Mouse (Mus musculus): ENCODE data around the gene Cep295nl. TPM values are rescaled to one million over a fixed set of nuclear protein-coding genes. Genes with fewer than 3 reads are reported as not detected.
A peak's percentile ranks its signal among the peaks of the same experiment; 100 is the strongest.

Cep295nl gene
- polyA plus RNA-seq, 1 experiment, result 1.5 TPM

- Histone ChIP-seq H3K4me3 (replicated peaks; ENCODE audit: control insufficient read depth, low read depth, low read length) (no peak overlapping the region), H3K4me1 (ENCODE audit: control insufficient read depth, insufficient read depth, low read length) (peaks cover 6% of the 10 kb centered on the region; the same call in 1 of the 2 replicates), H3K27ac (ENCODE audit: control insufficient read depth, insufficient read depth, low read depth, low read length, poor library complexity) (peak overlapping the region; percentile 67)
- WGBS, result 17% methylated on average over 5 of the region's 5 CpGs
- TF ChIP-seq CTCF (IDR thresholded peaks at IDR 0.05; ENCODE audit: control insufficient read depth, insufficient read depth, low read length), result no peak
- 0 out of 2 replicates have a peak, but pooled peaks have one; percentile 39 for TF ChIP-seq POLR2A (IDR thresholded peaks at IDR 0.05; ENCODE audit: borderline replicate concordance, control insufficient read depth, low read depth, low read length)
Measured at GRCm38 (mm10) chr11:118348877-118349276, 6.6 kb upstream of the Cep295nl start.

DNA sequence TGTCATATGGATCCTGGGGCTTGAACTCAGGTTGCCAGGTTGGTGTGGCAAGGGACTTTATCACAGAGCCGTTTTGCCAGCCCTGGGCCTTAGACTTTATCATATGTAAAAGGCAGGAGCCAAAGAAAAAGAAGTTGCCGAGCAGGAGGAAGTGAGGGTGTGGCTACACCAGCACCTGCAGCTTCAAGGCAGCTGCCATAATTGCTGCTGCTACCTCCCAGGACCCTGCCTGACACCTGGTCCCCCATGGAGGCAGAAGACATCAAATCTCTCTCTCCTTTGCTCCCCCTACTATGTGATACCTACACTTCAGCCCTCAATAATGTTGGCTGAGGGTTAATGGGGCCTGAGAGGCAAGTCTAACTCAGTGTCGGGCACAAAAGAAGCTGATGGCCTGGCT lies 6.1 kb upstream of the Cep295nl start:
- H3K4me1 ChIP-seq (ENCODE audit: control insufficient read depth, insufficient read depth, low read length), result peaks cover 6% of the 10 kb centered on the region; the same call in 1 of the 2 replicates
- H3K27ac ChIP-seq (ENCODE audit: control insufficient read depth, insufficient read depth, low read depth, low read length, poor library complexity), result peak overlapping the region; percentile 65
- TF ChIP-seq CTCF (IDR thresholded peaks at IDR 0.05; ENCODE audit: control insufficient read depth, insufficient read depth, low read length) (no peak), POLR2A (IDR thresholded peaks at IDR 0.05; ENCODE audit: borderline replicate concordance, control insufficient read depth, low read depth, low read length) (no peak)
- H3K4me3 ChIP-seq (replicated peaks; ENCODE audit: control insufficient read depth, low read depth, low read length), result no peak overlapping the region
- WGBS, result 11% methylated on average over 3 of the region's 3 CpGs

- TF ChIP-seq CTCF (IDR thresholded peaks at IDR 0.05; ENCODE audit: control insufficient read depth, insufficient read depth, low read length) (no peak), POLR2A (IDR thresholded peaks at IDR 0.05; ENCODE audit: borderline replicate concordance, control insufficient read depth, low read depth, low read length) (no peak)
- 86% methylated on average over 12 of the region's 12 CpGs for WGBS
- Histone ChIP-seq H3K4me3 (replicated peaks; ENCODE audit: control insufficient read depth, low read depth, low read length) (no peak overlapping the region), H3K4me1 (ENCODE audit: control insufficient read depth, insufficient read depth, low read length) (peaks cover 6% of the 10 kb centered on the region; the same call in 1 of the 2 replicates), H3K27ac (ENCODE audit: control insufficient read depth, insufficient read depth, low read depth, low read length, poor library complexity) (peak overlapping the region; percentile 65; the same call in 1 of the 2 replicates)
Measured at GRCm38 (mm10) chr11:118347911-118348310, 5.6 kb upstream of the Cep295nl start.

DNA sequence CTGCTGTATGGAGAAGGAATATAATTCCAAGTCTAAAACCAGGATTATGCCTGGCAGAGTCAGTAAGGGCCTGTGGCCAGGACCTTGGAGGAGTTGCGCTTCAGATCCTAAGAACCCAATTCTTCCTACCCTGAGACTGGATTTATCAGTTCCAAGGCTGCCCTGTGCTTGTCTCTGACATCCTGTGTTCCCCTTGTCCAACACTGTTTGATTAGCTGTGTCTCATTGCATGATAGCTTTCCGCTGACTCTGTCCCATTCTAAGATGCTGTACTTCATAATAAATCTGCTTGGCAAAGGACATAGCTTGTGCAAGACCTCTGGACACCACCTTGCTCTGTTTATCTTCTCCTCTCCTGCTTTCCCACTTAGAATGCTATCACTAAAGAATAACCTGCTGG lies 5.1 kb upstream of the Cep295nl start:
- no peak overlapping the region for H3K27ac ChIP-seq (ENCODE audit: control insufficient read depth, insufficient read depth, low read depth, low read length, poor library complexity)
- TF ChIP-seq CTCF (IDR thresholded peaks at IDR 0.05; ENCODE audit: control insufficient read depth, insufficient read depth, low read length) (no peak), POLR2A (IDR thresholded peaks at IDR 0.05; ENCODE audit: borderline replicate concordance, control insufficient read depth, low read depth, low read length) (no peak)
- 89% methylated on average over 2 of the region's 2 CpGs for WGBS
- peaks cover 6% of the 10 kb centered on the region; the same call in 1 of the 2 replicates for H3K4me1 ChIP-seq (ENCODE audit: control insufficient read depth, insufficient read depth, low read length)
- no peak overlapping the region for H3K4me3 ChIP-seq (replicated peaks; ENCODE audit: control insufficient read depth, low read depth, low read length)

GRCm38 (mm10) chr11:118346395-118347096 lies 4.2 kb upstream of the Cep295nl start:
- Histone ChIP-seq H3K27ac (ENCODE audit: control insufficient read depth, insufficient read depth, low read depth, low read length, poor library complexity) (no peak overlapping the region), H3K4me1 (ENCODE audit: control insufficient read depth, insufficient read depth, low read length) (peaks cover 6% of the 10 kb centered on the region; the same call in 1 of the 2 replicates), H3K4me3 (replicated peaks; ENCODE audit: control insufficient read depth, low read depth, low read length) (no peak overlapping the region)
- TF ChIP-seq POLR2A (IDR thresholded peaks at IDR 0.05; ENCODE audit: borderline replicate concordance, control insufficient read depth, low read depth, low read length) (no peak), CTCF (IDR thresholded peaks at IDR 0.05; ENCODE audit: control insufficient read depth, insufficient read depth, low read length) (no peak)
- WGBS, result 85% methylated on average over 8 of the region's 8 CpGs

GRCm38 (mm10) chr11:118345693-118346092 lies 3.4 kb upstream of the Cep295nl start:
- no peak for TF ChIP-seq CTCF (IDR thresholded peaks at IDR 0.05; ENCODE audit: control insufficient read depth, insufficient read depth, low read length)
- no peak for TF ChIP-seq POLR2A (IDR thresholded peaks at IDR 0.05; ENCODE audit: borderline replicate concordance, control insufficient read depth, low read depth, low read length)
- Histone ChIP-seq H3K4me3 (replicated peaks; ENCODE audit: control insufficient read depth, low read depth, low read length) (no peak overlapping the region), H3K4me1 (ENCODE audit: control insufficient read depth, insufficient read depth, low read length) (peaks cover 6% of the 10 kb centered on the region; the same call in 1 of the 2 replicates), H3K27ac (ENCODE audit: control insufficient read depth, insufficient read depth, low read depth, low read length, poor library complexity) (no peak overlapping the region)
- WGBS, result 47% methylated on average over 4 of the region's 4 CpGs

DNA sequence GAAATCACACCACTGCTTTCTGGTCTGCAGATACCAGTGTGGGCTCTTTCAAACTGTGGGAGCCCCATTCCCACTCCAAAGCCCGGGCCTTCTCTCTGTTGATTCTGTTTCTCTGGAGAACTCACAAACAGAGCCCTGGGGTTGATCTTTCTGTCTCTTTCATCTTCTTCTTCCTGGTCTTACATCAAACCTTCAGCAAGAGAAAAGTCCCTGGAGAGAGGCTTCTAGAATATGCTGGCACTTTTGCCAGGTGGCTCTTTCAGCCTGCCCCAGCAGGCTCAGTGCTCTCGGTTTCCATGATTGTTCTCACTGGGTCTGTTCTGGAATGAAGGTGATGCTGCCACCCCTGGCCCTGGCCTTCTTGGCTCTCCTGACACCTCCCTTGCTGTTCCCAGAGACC lies 1.3 kb upstream of the Cep295nl start:
- 78% methylated on average over 2 of the region's 2 CpGs for WGBS
- no peak overlapping the region for H3K27ac ChIP-seq (ENCODE audit: control insufficient read depth, insufficient read depth, low read depth, low read length, poor library complexity)
- no peak overlapping the region for H3K4me3 ChIP-seq (replicated peaks; ENCODE audit: control insufficient read depth, low read depth, low read length)
- TF ChIP-seq CTCF (IDR thresholded peaks at IDR 0.05; ENCODE audit: control insufficient read depth, insufficient read depth, low read length), result no peak
- no peak for TF ChIP-seq POLR2A (IDR thresholded peaks at IDR 0.05; ENCODE audit: borderline replicate concordance, control insufficient read depth, low read depth, low read length)
- peaks cover 5% of the 10 kb centered on the region; the same call in 1 of the 2 replicates for H3K4me1 ChIP-seq (ENCODE audit: control insufficient read depth, insufficient read depth, low read length)

- WGBS, result 41% methylated on average over 8 of the region's 8 CpGs
- Histone ChIP-seq H3K4me3 (replicated peaks; ENCODE audit: control insufficient read depth, low read depth, low read length) (no peak overlapping the region), H3K4me1 (ENCODE audit: control insufficient read depth, insufficient read depth, low read length) (no peaks in the 10 kb centered on the region), H3K27ac (ENCODE audit: control insufficient read depth, insufficient read depth, low read depth, low read length, poor library complexity) (no peak overlapping the region)
- TF ChIP-seq CTCF (IDR thresholded peaks at IDR 0.05; ENCODE audit: control insufficient read depth, insufficient read depth, low read length), result no peak
- TF ChIP-seq POLR2A (IDR thresholded peaks at IDR 0.05; ENCODE audit: borderline replicate concordance, control insufficient read depth, low read depth, low read length), result no peak
Measured at GRCm38 (mm10) chr11:118337491-118338168, 4.7 kb downstream of the Cep295nl start.

Measured in bone marrow, adult 2 months (tissue).